Mouse (Mus musculus): ENCODE data around the gene Kank1.

The Kank1 gene

GRCm38 (mm10) chr19:25365698-25366097, 128.9 kb downstream of the Kank1 start:
- no peak for DNase-seq (ENCODE audit: low spot score)

- no peak for DNase-seq (ENCODE audit: low spot score)
Observed at GRCm38 (mm10) chr19:25366620-25367019, 129.8 kb downstream of the Kank1 start.

GRCm38 (mm10) chr19:25370428-25370827, 133.7 kb downstream of the Kank1 start:
- no peak for DNase-seq (ENCODE audit: low spot score)

- DNase-seq (ENCODE audit: low spot score), result no peak
Observed at GRCm38 (mm10) chr19:25372794-25373193, 136.0 kb downstream of the Kank1 start.

- no peak for DNase-seq (ENCODE audit: low spot score)
Observed at GRCm38 (mm10) chr19:25373594-25373993, 136.8 kb downstream of the Kank1 start.

- no peak for DNase-seq (ENCODE audit: low spot score)
Observed at GRCm38 (mm10) chr19:25374191-25374590, 137.4 kb downstream of the Kank1 start.

GRCm38 (mm10) chr19:25374926-25375325, 138.2 kb downstream of the Kank1 start:
- peak; percentile 45 for DNase-seq (ENCODE audit: low spot score)

DNA sequence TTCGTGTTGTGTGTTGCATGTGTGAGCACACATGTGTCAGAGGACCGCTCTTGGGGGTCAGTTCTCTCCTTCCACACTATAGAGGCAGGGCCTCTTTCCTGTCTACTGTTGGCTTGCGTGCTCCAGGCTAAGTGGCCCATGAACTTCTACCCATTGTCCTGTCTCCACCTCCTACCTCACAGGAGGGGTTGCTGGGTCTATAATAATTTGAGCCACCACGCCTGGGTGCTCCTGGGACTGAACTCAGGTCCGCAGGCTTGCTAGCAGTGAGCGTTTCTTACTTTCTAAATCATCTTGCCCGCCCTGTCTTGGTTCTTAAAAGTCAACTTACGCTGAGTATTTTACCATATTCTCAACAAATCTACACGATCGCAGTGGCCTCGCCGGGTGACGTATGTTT, 140.1 kb downstream of the Kank1 start:
- DNase-seq (ENCODE audit: low spot score), result no peak

- DNase-seq (ENCODE audit: low spot score), result no peak
Observed at GRCm38 (mm10) chr19:25380675-25381074, 143.9 kb downstream of the Kank1 start.

- DNase-seq (ENCODE audit: low spot score), result no peak
Observed at GRCm38 (mm10) chr19:25381972-25382371, 145.2 kb downstream of the Kank1 start.

GRCm38 (mm10) chr19:25382494-25382893, 145.7 kb downstream of the Kank1 start:
- no peak for DNase-seq (ENCODE audit: low spot score)

GRCm38 (mm10) chr19:25383386-25384146, 146.8 kb downstream of the Kank1 start:
- no peak for DNase-seq (ENCODE audit: low spot score)

- DNase-seq (ENCODE audit: low spot score), result no peak
Observed at GRCm38 (mm10) chr19:25385981-25386380, 149.2 kb downstream of the Kank1 start.

GRCm38 (mm10) chr19:25386679-25387470, 150.1 kb downstream of the Kank1 start:
- no peak for DNase-seq (ENCODE audit: low spot score)

DNA sequence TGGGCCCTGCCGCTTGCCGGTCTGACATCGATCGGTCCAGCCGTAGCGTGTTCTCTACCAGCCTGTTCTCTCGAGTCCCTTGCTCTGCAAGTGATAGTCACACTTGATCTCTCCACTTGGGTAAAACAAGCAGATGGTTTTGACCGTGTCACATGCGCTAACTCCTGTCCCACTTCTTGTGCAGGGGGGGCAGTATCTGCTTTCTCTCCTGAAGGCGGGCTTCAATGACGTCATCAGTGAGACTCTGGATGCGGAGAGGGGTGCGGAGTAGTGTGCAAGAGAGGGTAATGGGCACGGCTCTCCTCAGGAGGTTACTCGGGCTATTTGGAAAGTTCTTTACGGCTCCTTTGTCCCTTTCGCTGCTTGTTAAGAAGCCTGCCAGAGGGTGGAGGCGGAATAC, 151.1 kb downstream of the Kank1 start:
- no peak for DNase-seq (ENCODE audit: low spot score)

GRCm38 (mm10) chr19:25392135-25392534, 155.4 kb downstream of the Kank1 start:
- no peak for DNase-seq (ENCODE audit: low spot score)

DNA sequence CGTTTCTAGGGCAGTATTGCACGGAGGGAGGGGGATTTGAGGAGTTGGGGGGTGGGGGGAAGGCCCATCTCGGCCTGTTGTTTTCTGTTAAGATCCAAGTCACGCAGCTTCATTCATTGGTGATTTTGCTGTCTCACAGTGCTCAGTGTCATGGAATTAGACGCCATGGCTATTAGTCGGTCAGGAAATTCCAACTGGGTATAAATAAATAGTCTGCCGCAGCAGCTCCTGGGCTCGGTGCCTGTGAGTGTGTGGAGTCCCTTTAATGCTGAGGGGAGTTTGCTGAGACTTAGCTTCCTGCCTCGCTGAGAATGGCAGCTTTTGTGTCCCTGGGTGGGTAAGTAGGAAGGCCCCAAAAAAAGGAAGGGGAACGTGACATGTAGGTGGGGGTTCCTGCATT, 158.3 kb downstream of the Kank1 start:
- DNase-seq (ENCODE audit: low spot score), result no peak

DNA sequence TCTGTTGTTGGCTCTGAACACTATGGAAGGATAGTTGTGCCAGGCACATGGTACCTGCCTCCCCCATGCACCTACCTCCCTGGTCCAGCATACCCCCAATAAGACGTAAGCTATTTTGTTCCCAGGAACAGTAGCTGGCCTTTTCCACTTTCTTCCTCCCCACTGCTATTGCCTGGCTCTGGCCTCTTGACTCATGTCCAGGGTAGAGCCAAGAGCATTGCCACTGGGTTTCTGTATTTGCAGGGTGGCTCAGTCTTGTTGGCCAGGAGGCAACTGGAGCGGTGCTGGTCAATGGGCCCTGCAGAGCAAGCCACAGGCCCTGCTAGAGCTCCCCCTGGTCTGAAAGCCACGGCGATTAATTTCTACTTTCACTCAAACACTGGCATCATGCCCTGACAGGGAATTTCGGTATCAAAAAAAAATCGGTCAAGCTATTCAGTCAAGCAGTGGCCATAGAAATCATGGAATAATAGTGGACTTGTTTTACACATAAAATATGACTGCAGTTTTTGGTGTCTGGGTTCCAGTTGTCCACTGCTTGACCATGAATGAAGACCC, 160.0 kb downstream of the Kank1 start:
- no peak for DNase-seq (ENCODE audit: low spot score)

- no peak for DNase-seq (ENCODE audit: low spot score)
Observed at GRCm38 (mm10) chr19:25399511-25400211, 162.9 kb downstream of the Kank1 start.

- DNase-seq (ENCODE audit: low spot score), result no peak
Observed at GRCm38 (mm10) chr19:25400212-25400913, 163.6 kb downstream of the Kank1 start.

DNA sequence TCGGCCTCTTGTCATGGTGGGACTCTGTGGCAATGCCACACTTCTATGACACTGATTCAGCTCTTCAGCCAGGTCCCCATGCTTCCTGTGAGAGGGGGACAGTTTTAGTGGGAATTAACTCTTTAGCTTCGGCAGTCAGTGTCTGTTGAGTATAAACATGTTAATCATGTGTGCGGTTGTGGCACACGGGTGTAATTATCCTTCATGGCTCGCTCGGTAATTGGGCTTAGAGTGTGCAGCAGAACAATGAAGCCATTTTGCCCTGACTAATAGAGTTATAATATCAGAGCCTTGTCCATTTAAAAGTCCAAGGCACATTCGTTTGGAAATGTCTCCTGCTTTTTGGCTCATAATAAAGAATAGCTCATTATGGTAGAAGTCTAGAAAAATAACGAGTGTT, 164.7 kb downstream of the Kank1 start:
- no peak for DNase-seq (ENCODE audit: low spot score)

DNA sequence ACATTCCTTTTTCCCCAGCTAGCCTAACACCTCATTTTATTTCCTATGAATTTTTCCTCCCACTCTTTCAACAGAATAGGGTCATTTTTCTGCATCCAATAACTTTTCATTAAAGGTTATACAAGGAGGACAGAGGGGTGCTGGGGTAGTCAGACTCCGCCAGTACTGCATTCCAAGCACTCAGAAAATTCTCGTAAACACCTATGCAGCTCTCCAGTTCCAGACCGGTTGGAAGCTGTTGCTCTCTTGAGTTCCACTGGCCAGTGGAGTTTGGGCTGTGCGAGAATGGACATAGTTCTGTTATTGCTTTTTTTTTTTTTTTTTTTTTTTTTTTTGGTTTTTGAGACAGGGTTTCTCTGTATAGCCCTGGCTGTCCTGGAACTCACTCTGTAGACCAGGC, 167.4 kb downstream of the Kank1 start:
- DNase-seq (ENCODE audit: low spot score), result no peak
